Mouse (Mus musculus) right cerebral cortex, postnatal 10 days (tissue): ENCODE data around the gene Slc39a5.

ENCODE experiments used
- DNase-seq, 2 experiments: peaks; one replicate each; pipeline ENCODE4 v3.0.0; 2021; ENCODE audit warnings: low spot score in 2 of 2

Slc39a5 gene

GRCm38 (mm10) chr10:128376455-128377211 is 24.4 kb downstream of the Slc39a5 start, which contains the start of gene Ankrd52:
Gene Ankrd52, plus strand, starts transcription at chr10:128377115.
- DNase-seq, result peak; percentile 84 to 86

GRCm38 (mm10) chr10:128376099-128376454 is 25.0 kb downstream of the Slc39a5 start:
- no peak for DNase-seq

- DNase-seq, result no peak
Measured at GRCm38 (mm10) chr10:128374393-128374792, 26.6 kb downstream of the Slc39a5 start.

GRCm38 (mm10) chr10:128372989-128373748 is 27.9 kb downstream of the Slc39a5 start:
- DNase-seq, result no peak

GRCm38 (mm10) chr10:128372142-128372541 is 28.9 kb downstream of the Slc39a5 start:
- no peak for DNase-seq

- DNase-seq, result no peak
Measured at GRCm38 (mm10) chr10:128370601-128371000, 30.4 kb downstream of the Slc39a5 start.

GRCm38 (mm10) chr10:128370021-128370420 is 31.0 kb downstream of the Slc39a5 start:
- DNase-seq, result no peak

GRCm38 (mm10) chr10:128369599-128369998 is 31.4 kb downstream of the Slc39a5 start:
- no peak for DNase-seq

GRCm38 (mm10) chr10:128369218-128369543 is 31.8 kb downstream of the Slc39a5 start:
- DNase-seq, result no peak

GRCm38 (mm10) chr10:128368402-128369217 is 32.4 kb downstream of the Slc39a5 start, which contains the start of gene Coq10a:
Gene Coq10a, minus strand, starts transcription at chr10:128368997.
- DNase-seq, result peak; percentile 95 to 97

GRCm38 (mm10) chr10:128367899-128368401 is 33.1 kb downstream of the Slc39a5 start:
- no peak for DNase-seq

GRCm38 (mm10) chr10:128362568-128362967 is 38.5 kb downstream of the Slc39a5 start:
- DNase-seq, result no peak

- DNase-seq, result no peak
Measured at GRCm38 (mm10) chr10:128361836-128362235, 39.2 kb downstream of the Slc39a5 start.

- peak in 1 of 2 experiments; percentile 11 for DNase-seq
Measured at GRCm38 (mm10) chr10:128359226-128359625, 41.8 kb downstream of the Slc39a5 start.

- peak in 1 of 2 experiments; percentile 59 for DNase-seq
Measured at GRCm38 (mm10) chr10:128358796-128359195, 42.2 kb downstream of the Slc39a5 start.

GRCm38 (mm10) chr10:128347541-128347940 is 53.5 kb downstream of the Slc39a5 start:
- DNase-seq, result no peak
